Mouse (Mus musculus): ENCODE measurements around the gene Sf1.
A peak's percentile ranks its signal among the peaks of the same experiment; 100 is the strongest.

Gene Sf1

DNA sequence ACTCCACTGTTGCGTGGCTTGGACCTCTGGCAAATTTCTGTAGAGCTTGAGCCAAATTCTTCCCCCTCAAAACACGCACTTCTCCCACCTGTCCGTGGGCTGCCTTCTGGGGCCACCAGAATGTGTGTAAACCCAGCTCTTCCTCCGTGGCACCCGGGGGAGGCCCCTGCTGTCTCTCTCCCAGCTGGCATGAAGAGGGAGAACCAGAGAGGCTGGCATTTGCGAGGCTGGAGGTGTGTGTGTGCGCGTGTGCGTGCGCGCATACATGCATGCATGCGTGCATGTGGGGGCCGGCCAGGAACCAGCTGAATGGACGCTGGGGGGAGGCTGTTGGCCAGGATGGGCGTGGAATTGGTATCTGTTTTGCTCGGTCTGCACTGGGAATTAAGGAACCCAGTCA, 59.8 kb downstream of the Sf1 start:
- DNase-seq = no peak

- no peak for DNase-seq
These were observed 60.8 kb downstream of the Sf1 start for GRCm38 (mm10) chr19:6424137-6424881.

GRCm38 (mm10) chr19:6425595-6425994, 62.1 kb downstream of the Sf1 start:
- DNase-seq = no peak

DNA sequence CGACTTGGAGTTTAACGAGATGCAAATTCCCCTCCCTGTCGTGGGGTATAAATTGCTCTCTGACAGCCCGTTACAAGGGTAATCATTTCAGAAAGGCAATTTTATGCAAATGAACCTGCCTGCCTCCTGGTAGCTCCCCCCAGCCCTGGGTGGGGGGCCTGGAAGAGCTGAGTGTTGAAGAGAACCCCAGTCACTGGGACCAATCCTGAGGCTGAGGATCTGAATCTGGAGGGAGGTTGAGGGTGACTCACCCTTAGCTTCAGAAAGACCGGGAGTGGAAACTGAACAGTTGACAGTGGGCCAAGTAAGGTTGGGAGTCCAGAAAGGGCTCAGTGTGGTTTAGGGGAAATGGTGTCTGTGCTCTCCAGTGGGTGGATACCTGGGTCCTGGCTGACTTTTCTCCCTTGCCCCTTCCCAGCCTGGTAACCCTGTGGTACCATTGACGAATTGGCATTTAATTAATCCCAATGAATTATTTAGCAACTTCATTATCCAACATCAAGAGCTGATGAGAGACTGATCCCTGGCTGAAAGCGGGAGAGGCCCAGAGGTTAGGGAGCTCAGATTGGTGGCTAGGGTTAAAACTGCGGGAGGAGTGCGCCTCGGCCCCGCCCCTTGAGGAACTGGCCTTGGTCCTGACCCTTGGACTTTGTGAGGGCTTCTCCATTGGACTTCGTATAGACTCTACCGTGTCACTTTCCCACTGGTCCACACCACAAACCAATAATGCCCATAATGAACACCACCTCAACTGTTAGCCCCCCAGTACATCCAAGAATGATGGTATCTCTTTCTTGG, 63.4 kb downstream of the Sf1 start:
- DNase-seq = peak; percentile 51 to 81

Measured in kidney, postnatal 36 days (tissue).